Mouse (Mus musculus): ENCODE results near the gene Cdh3.
"Not testable (repeated sequence)": the region's sequence is repeated elsewhere in the genome, so short reads cannot be mapped to it uniquely, and the experiment has no call there.

Gene Cdh3

GRCm38 (mm10) chr8:106572175-106572574, 61.5 kb downstream of the Cdh3 start:
- DNase-seq = not testable (repeated sequence)

DNA sequence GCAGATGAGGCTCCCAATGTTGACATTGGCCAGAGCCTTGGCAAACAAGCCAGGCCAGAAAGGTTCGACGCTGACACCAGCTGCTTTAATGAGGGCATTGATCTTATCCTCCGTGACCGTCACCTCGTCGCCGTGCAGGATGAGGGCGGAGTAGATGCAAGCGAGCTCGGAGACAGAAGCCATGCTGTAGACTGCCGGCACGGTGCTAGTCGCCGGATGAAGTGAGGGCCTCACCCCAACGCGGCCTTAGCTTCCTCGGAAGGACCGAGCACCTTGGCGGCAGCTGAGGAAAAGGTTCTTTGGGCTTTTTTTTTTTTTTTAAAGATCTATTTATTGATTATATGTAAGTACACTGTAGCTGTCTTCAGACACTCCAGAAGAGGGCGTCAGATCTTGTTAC, 62.5 kb downstream of the Cdh3 start, which contains the start of gene Gm10073:
Gm10073 (minus strand) TSS at position 294 of the 400 bp plus-strand sequence.
- not testable (repeated sequence) for DNase-seq

DNA sequence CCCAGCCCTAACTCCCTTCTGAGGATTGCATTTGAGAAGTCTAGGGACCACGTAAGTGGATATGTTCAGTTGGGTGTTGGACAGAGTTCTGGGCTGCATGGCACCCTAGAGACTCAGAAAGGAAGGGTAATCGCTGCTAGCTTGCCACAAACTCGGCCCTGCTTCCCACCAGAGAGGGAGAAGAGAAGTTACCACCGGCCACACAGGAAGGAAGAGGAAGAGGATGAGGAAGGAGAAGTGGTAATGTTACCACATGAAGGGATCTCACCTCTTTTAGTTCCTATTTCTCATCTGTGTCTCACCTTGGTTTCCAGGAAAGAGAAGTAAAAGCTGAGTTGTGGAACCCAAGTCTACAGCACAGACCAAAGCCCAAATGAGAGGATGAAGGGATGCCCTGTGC, 63.6 kb downstream of the Cdh3 start:
- DNase-seq = no peak

- DNase-seq = peak; percentile 35
These were observed 66.3 kb downstream of the Cdh3 start for GRCm38 (mm10) chr8:106576849-106577555.

DNA sequence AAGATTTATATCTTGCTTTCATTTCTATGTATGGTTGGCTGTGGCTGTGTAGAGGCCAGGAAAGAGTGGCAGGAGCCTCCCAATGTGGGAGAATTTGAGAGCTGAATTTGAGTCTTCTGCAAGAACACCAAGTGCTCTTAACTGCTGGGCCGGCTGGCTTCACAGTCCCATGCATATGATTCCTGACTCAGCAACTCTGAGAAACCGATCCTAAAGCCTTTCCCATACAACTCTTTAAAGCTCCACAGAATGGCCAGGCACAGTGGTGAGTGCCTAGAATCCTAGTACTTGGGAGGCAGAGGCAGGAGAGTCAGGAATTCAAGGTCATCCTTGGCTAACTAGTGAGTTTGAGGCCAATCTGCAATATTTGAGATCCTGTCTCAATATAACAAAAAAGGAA, 68.8 kb downstream of the Cdh3 start:
- DNase-seq = no peak

DNA sequence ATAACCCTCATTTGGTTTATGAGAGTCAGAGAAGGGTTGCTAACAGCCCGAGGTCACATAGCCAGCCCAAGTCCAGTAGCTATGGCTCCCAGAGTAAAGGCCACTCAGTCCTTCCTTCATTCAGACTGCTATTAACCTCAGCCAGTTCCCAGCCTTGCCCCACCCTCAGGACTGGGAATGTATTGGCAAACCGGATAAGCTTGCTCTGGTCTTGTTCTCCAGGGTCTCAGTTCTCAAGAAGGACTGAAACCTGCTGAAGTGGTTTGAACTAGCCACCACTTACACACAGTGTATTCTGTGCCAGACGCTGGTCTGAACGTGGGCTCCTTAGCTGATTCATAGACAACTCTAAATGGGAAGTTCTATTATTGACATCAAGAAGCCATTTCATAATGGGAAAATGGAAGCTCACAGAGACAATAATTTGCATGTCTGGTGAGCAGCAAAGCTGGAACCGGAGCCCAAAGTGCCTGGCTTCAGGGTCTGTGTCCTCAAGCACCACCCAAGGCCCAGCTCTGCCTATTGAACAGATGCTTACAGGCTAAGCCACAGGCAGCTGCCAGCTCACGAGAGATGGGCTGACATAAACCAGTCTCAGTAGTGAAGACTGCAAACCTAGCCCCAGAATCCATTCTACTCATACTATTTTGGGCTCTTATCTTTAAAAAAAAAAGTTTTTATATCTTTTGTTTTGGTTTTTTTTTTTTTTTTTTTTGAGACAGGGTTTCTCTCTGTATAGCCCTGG, 70.8 kb downstream of the Cdh3 start:
- peak; percentile 27 for DNase-seq

DNA sequence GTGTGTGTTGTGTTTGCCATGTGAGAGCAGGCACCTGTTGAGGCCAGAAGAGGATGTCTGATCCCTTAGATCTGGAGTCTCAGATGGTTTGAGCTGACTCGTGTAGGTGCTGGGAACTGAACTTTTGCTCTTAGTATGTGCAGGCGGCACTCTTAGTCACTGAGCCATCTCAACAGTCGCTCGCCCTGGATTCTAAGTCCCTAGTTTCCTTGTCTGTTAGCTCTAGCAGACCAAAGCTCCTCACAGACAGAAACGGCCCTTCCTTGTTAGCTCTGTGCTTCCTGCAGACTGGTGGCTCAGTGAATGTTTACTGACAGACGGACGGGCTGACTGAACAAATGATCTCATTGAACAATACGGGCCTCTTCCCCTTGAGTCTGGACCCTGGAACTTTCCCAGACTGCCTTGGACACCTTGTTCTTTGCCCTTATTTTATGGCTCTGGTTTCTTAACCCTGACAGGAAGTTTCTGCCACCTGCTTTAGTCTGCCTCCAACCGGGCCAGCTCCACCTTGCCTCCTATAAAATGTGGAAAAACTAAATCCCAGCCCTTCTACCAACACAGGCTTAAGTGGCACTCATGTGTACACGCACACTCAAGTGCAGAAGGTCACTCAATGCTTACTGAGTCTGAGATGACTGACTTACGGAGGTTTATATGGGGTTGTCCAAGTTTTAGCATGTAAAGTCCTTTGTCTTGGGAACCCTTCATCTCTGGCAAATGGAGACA, 74.4 kb downstream of the Cdh3 start:
- DNase-seq = no peak

- no peak for DNase-seq
These were observed 75.0 kb downstream of the Cdh3 start for GRCm38 (mm10) chr8:106585671-106586037.

GRCm38 (mm10) chr8:106586896-106587295, 76.2 kb downstream of the Cdh3 start:
- DNase-seq = no peak

GRCm38 (mm10) chr8:106588443-106589431, 78.0 kb downstream of the Cdh3 start:
- DNase-seq = no peak

- DNase-seq = no peak
These were observed 81.8 kb downstream of the Cdh3 start for GRCm38 (mm10) chr8:106592458-106592857.

GRCm38 (mm10) chr8:106595623-106596022, 84.9 kb downstream of the Cdh3 start:
- DNase-seq = not testable (repeated sequence)

DNA sequence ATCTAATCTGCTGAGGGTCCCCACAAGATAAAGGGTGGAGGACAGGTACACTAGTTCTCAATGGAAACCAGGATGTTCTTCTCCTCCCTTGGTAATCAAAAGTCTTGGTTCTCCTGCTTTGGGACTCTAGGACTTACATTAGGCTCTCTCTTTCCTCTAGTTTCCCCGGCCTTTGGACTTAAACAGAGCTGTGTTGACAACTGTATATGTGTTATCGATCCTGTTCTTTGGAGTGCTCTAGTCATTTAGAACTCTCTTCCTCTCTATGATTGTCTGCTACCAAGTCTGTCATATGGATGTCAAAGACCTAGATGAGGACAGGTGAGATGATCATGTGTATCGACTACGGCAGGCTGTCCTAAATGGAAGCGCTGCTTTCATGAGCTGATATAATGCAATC, 86.4 kb downstream of the Cdh3 start:
- DNase-seq = no peak

- DNase-seq = no peak
These were observed 88.7 kb downstream of the Cdh3 start for GRCm38 (mm10) chr8:106599265-106599979.

GRCm38 (mm10) chr8:106603131-106603819, 92.6 kb downstream of the Cdh3 start, which contains the start of gene Cdh1:
TSS of gene Cdh1 (plus strand) at chr8:106603351.
- peak; percentile 84 for DNase-seq

DNA sequence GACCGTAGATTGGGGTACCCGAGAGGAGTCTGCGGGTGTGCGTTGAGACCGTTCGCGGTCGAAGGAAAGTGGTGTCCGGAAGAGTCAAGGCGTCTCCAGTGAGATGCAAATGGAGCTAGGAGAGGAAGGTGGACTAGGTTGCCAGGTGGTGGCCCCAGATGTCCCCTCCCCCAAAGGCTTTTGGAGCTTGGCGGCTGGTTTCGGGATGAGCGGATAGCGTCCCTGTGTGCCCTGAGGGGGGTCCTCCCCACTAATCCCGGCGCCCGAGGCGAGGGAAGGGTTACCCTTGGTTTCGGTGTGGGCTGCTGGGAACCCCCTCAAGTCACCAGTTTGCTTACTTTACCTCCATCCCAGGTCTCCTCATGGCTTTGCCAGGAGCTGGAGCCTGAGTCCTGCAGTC, 93.2 kb downstream of the Cdh3 start:
- DNase-seq = no peak

GRCm38 (mm10) chr8:106605657-106606056, 95.0 kb downstream of the Cdh3 start:
- DNase-seq = no peak

GRCm38 (mm10) chr8:106606121-106606520, 95.4 kb downstream of the Cdh3 start:
- DNase-seq = no peak

- DNase-seq = no peak
These were observed 96.0 kb downstream of the Cdh3 start for GRCm38 (mm10) chr8:106606601-106607145.
